Mouse (Mus musculus) bone marrow, adult 2 months (tissue): ENCODE data around the gene Olfr520.

Source experiments
- CTCF ChIP-seq: fragments of 200-500 bp; IDR thresholded peaks from 2 replicates; pipeline ENCODE4 v1.5.1; 2011; ENCODE audit warnings: low read length, control low read depth; ENCODE audit not compliant: control insufficient read depth, insufficient read depth
- POLR2A ChIP-seq: fragments of 200-500 bp; IDR thresholded peaks from 2 replicates; pipeline ENCODE4 v1.6.1; 2011; ENCODE audit warnings: low read depth, mild to moderate bottlenecking, control low read depth, low read length, borderline replicate concordance; ENCODE audit not compliant: control insufficient read depth

GRCm38 (mm10) chr7:99698576-99698975, 31.5 kb upstream of the Olfr520 start:
- TF ChIP-seq POLR2A (no peak), CTCF (no peak)
